Mouse (Mus musculus) heart, embryonic 14.5 days (tissue): Measurements from ENCODE around the gene Fem1a. TPM values are rescaled to one million over a fixed set of nuclear protein-coding genes. Genes with fewer than 3 reads are reported as not detected.

Experiments
- ATAC-seq: fragments of 200-750 bp; cut with Nextera tagmentation; 2 replicates; pipeline ENCODE4 v1.8.0; 2017; ENCODE audit warnings: low read depth, moderate TSS enrichment; ENCODE audit not compliant: insufficient number of reproducible peaks, insufficient read depth, low FRiP score
- H3K27ac ChIP-seq, 2 experiments: fragments of 200-500 bp in 1 of 2; fragments of 300-500 bp in 1 of 2; sonication (generic) in 1 of 2; replicated peaks in 1 of 2; 2 replicates each; pipeline ENCODE4 v1.5.1; 2012 to 2014; ENCODE audit warnings: low read depth in 2 of 2, low read length in 2 of 2, control low read depth in 1 of 2, mild to moderate bottlenecking in 1 of 2, mixed read lengths in 1 of 2; ENCODE audit not compliant: control insufficient read depth in 1 of 2, insufficient read depth in 1 of 2
- H3K27me3 ChIP-seq: fragments of 300-500 bp; sonication (generic); 2 replicates; pipeline ENCODE4 v1.6.1; 2014; ENCODE audit warnings: mild to moderate bottlenecking, low read length, control low read depth; ENCODE audit not compliant: control insufficient read depth, insufficient read depth
- H3K36me3 ChIP-seq: fragments of 300-500 bp; sonication (generic); 2 replicates; pipeline ENCODE4 v1.6.1; 2014; ENCODE audit warnings: mild to moderate bottlenecking, control low read depth, low read length, mixed read lengths; ENCODE audit not compliant: control insufficient read depth, insufficient read depth
- H3K4me1 ChIP-seq, 2 experiments: fragments of 200-500 bp in 1 of 2; fragments of 300-500 bp in 1 of 2; sonication (generic) in 1 of 2; 2 replicates each; pipeline ENCODE4 v1.6.1; 2012 to 2014; ENCODE audit warnings: low read length in 2 of 2, control low read depth in 1 of 2, mixed read lengths in 1 of 2; ENCODE audit not compliant: control insufficient read depth in 2 of 2, insufficient read depth in 2 of 2
- H3K4me2 ChIP-seq: fragments of 300-500 bp; sonication (generic); 2 replicates; pipeline ENCODE4 v1.6.1; 2014; ENCODE audit warnings: mild to moderate bottlenecking, low read length
- H3K4me3 ChIP-seq, 2 experiments: fragments of 200-500 bp in 1 of 2; fragments of 300-500 bp in 1 of 2; sonication (generic) in 1 of 2; 2 replicates each; pipeline ENCODE4 v1.5.1; 2012 to 2014; ENCODE audit warnings: low read length in 2 of 2, mild to moderate bottlenecking in 2 of 2, control low read depth in 1 of 2, low read depth in 1 of 2, moderate library complexity in 1 of 2; ENCODE audit not compliant: control insufficient read depth in 1 of 2, insufficient read depth in 1 of 2
- H3K9ac ChIP-seq: fragments of 300-500 bp; sonication (generic); 2 replicates; pipeline ENCODE4 v1.6.1; 2014; ENCODE audit warnings: mild to moderate bottlenecking, low read length
- H3K9me3 ChIP-seq: fragments of 300-500 bp; sonication (generic); 2 replicates; pipeline ENCODE4 v1.6.1; 2016; ENCODE audit warnings: low read length, control low read depth; ENCODE audit not compliant: control insufficient read depth
- WGBS: fragments of 180-500 bp; shearing (Covaris S2); extraction: QIAGEN DNeasy Blood & Tissue Kit; methylation state at CpG from one replicate; pipeline ENCODE4 v1.1.7; 2014; 5-methylcytosine and 5-hydroxymethylcytosine counted together
- polyA plus RNA-seq: library from polyadenylated mRNA; unstranded; fragments of >200 nt; fragmentation: Nextera tagmentation; extraction: Ambion mirVana; gene quantifications from 2 replicates; pipeline ENCODE4 v1.2.1, GENCODE M21; 2014

Fem1a gene
- polyA plus RNA-seq, 1 experiment from 2014 or later = 23.6 TPM

DNA sequence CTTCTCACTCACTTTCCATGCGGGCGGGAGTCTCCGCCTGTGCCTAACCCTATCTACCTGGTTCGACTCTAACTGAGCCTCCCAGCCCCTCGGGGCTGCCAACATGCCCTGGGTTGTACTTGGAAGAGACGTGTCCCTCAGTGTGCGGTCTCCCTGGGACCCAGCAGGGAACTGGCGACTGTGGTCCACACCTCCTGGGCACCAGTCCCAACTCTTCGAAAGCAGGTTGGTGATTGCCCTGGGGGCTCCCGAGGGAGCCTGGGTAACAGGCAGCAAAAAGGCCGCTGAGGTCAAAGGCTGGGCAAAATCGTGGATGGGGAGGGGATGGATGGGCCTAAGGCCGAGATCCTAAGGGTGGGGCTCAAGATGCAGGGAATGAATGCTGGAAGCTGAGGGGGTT, 38.9 kb upstream of the Fem1a start:
- Histone ChIP-seq H3K27ac (peak overlapping the region in 1 of 2 experiments; percentile 82; a peak in 1 of 4 replicates), H3K4me3 (peak overlapping the region; percentile 91 to 97), H3K36me3 (peaks cover 6% of the 10 kb centered on the region; the same call in 1 of the 2 replicates), H3K27me3 (no peaks in the 10 kb centered on the region), H3K4me1 (peaks cover 8 to 16% of the 10 kb centered on the region in 2 experiments; a peak in 3 of 4 replicates), H3K4me2 (peak overlapping the region; percentile 87), H3K9me3 (no peaks in the 10 kb centered on the region), H3K9ac (peak overlapping the region; percentile 91)
- 68% methylated on average over 13 of the region's 13 CpGs for WGBS
- no peak for ATAC-seq

GRCm38 (mm10) chr17:56218377-56219191, 38.0 kb upstream of the Fem1a start, which contains the start of gene Dpp9:
TSS of gene Dpp9 (minus strand) at chr17:56218905.
- peak within 1 kb of the TSS; percentile 91 to 97 for H3K4me3 ChIP-seq
- peaks cover 8 to 16% of the 10 kb centered on the region in 2 experiments; a peak in 3 of 4 replicates for H3K4me1 ChIP-seq
- H3K27me3 ChIP-seq = no peaks in the 10 kb centered on the region
- peak; percentile 97 for ATAC-seq
- peak within 1 kb of the TSS; percentile 87 for H3K4me2 ChIP-seq
- no peaks in the 10 kb centered on the region for H3K9me3 ChIP-seq
- H3K36me3 ChIP-seq = peaks cover 6% of the 10 kb centered on the region; the same call in 1 of the 2 replicates
- WGBS = under 1% methylated on average over 76 of the region's 78 CpGs
- peak within 1 kb of the TSS; percentile 91 for H3K9ac ChIP-seq
- H3K27ac ChIP-seq = peak within 1 kb of the TSS; percentile 73 to 82

DNA sequence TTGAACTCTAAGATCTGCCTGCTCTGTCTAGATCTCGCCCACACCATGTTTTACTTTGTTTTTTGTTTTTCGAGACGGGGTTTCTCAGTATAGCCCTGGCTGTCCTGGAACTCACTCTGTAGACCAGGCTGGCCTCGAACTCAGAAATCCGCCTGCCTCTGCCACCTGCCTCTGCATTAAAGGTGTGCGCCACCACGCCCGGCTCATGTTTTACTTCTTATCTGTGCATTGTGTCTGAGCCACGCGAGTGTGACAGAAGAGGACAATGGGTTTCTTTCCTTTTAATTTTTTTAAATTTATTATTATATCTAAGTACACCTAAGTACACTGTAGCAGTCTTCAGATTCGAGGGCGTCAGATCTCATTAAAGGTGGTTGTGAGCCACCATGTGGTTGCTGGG, 37.4 kb upstream of the Fem1a start:
- 37% methylated on average over 12 of the region's 12 CpGs for WGBS

GRCm38 (mm10) chr17:56219805-56220204, 36.8 kb upstream of the Fem1a start:
- WGBS = 41% methylated on average over 3 of the region's 3 CpGs
- H3K27ac ChIP-seq = no peak overlapping the region

More for the DNA sequence above, 37.4 kb upstream of the Fem1a start:
- peaks cover 8 to 16% of the 10 kb centered on the region in 2 experiments; a peak in 3 of 4 replicates for H3K4me1 ChIP-seq
- no peaks in the 10 kb centered on the region for H3K9me3 ChIP-seq
- H3K9ac ChIP-seq = peak overlapping the region; percentile 91
- H3K27me3 ChIP-seq = no peaks in the 10 kb centered on the region
- H3K4me2 ChIP-seq = peak overlapping the region; percentile 87
- H3K27ac ChIP-seq = peak overlapping the region; percentile 71 to 73
- H3K4me3 ChIP-seq = peak overlapping the region; percentile 91 to 97
- H3K36me3 ChIP-seq = peaks cover 6% of the 10 kb centered on the region; the same call in 1 of the 2 replicates
- ATAC-seq = no peak

DNA sequence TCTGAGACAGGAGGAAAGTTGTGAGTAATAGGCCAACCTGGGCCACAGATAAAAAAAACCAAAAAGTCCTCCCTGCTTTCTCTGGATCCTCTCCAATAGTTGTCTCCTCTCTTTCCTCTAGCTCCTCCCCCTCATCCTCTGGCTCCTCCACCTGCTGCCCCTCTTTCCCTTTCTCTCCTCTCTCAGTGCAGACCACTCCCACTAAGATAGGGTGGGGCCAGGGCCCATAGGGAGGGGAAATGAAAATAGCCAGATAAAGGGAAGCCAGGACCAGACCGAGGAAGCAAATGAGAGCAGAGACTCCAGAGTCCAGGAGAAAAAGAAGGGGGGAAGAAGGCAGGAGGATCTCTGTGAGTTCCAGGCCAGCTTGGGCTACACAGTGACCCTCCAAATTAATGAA, 31.7 kb upstream of the Fem1a start:
- WGBS = 18% methylated on average over 1 of the region's 1 CpGs
- no peak overlapping the region for H3K4me2 ChIP-seq
- no peak overlapping the region for H3K27ac ChIP-seq
- ATAC-seq = no peak
- H3K9ac ChIP-seq = no peak overlapping the region
- no peaks in the 10 kb centered on the region for H3K36me3 ChIP-seq
- no peaks in the 10 kb centered on the region for H3K27me3 ChIP-seq
- no peaks in the 10 kb centered on the region for H3K4me1 ChIP-seq
- no peaks in the 10 kb centered on the region for H3K9me3 ChIP-seq
- no peak overlapping the region for H3K4me3 ChIP-seq

More at GRCm38 (mm10) chr17:56219805-56220204, 36.8 kb upstream of the Fem1a start:
- Histone ChIP-seq H3K4me2 (no peak overlapping the region; the same call in 1 of the 2 replicates), H3K36me3 (peaks cover 6% of the 10 kb centered on the region; the same call in 1 of the 2 replicates), H3K9me3 (no peaks in the 10 kb centered on the region), H3K4me1 (peaks cover 8 to 16% of the 10 kb centered on the region in 2 experiments; a peak in 3 of 4 replicates), H3K27me3 (no peaks in the 10 kb centered on the region), H3K4me3 (no peak overlapping the region), H3K9ac (no peak overlapping the region)
- no peak for ATAC-seq

DNA sequence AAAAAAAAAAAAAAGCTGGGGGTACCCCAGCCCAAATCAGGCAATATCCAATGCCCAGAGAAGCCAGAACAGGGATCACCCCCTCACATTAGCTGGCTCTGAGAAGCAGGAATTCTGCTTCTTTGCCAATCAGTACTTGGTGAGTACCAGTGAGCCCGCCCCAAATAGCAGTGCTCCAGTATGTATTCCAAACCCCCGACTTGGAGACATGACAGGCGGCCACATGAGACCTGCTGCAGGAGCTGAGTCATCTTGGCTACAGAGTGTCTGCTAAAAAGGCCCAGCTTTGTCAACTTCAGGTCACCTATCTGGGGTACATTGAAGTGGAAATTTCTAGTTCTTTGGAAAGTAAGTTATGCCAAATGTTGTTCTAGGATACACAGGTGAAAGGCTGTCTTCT, 30.0 kb upstream of the Fem1a start:
- 57% methylated on average over 3 of the region's 3 CpGs for WGBS
- Histone ChIP-seq H3K27ac (no peak overlapping the region), H3K9ac (no peak overlapping the region), H3K36me3 (no peaks in the 10 kb centered on the region), H3K27me3 (no peaks in the 10 kb centered on the region), H3K4me3 (no peak overlapping the region), H3K4me1 (no peaks in the 10 kb centered on the region), H3K9me3 (no peaks in the 10 kb centered on the region), H3K4me2 (no peak overlapping the region)
- no peak for ATAC-seq

GRCm38 (mm10) chr17:56229943-56230342, 26.7 kb upstream of the Fem1a start:
- H3K9me3 ChIP-seq = no peaks in the 10 kb centered on the region

More at GRCm38 (mm10) chr17:56229943-56230342, 26.7 kb upstream of the Fem1a start:
- H3K27ac ChIP-seq = no peak overlapping the region
- no peaks in the 10 kb centered on the region for H3K36me3 ChIP-seq
- no peak overlapping the region for H3K9ac ChIP-seq
- H3K27me3 ChIP-seq = no peaks in the 10 kb centered on the region
- H3K4me2 ChIP-seq = no peak overlapping the region
- H3K4me1 ChIP-seq = 0 out of 4 replicates have a peak, but pooled peaks cover 0 to 4% of the 10 kb centered on the region in 2 experiments
- no peak overlapping the region for H3K4me3 ChIP-seq
- WGBS = 52% methylated on average over 10 of the region's 10 CpGs
- no peak for ATAC-seq
